Mouse (Mus musculus) heart, adult 18-20 months (tissue): ENCODE measurements at regions not wholly inside any gene's neighbourhood (a gene's known extent, or its start where the extent isn't known, plus 50 kb on each side); places are given as distances from the start of the nearest gene placed in this dataset.

Source experiments
- DNase-seq, 2 experiments: peaks; one replicate each; pipeline ENCODE4 v3.0.0; 2021 to 2022; ENCODE audit warnings: mixed read lengths in 1 of 2

- no peak for DNase-seq
Measured at GRCm38 (mm10) chr1:77933095-77933766, 263.7 kb downstream of the Pax3 start.

- no peak for DNase-seq
Measured at GRCm38 (mm10) chr1:77932226-77932625, 264.7 kb downstream of the Pax3 start.

GRCm38 (mm10) chr1:77930661-77931060 lies 266.3 kb downstream of the Pax3 start:
- no peak for DNase-seq

GRCm38 (mm10) chr1:77929552-77929951 lies 267.4 kb downstream of the Pax3 start:
- DNase-seq = no peak

- DNase-seq = no peak
Measured at GRCm38 (mm10) chr1:77926146-77926545, 270.8 kb downstream of the Pax3 start.

GRCm38 (mm10) chr1:77896226-77896625 lies 300.7 kb downstream of the Pax3 start:
- DNase-seq = no peak

- no peak for DNase-seq
Measured at GRCm38 (mm10) chr1:77879026-77879425, 317.9 kb downstream of the Pax3 start.

- DNase-seq = no peak
Measured at GRCm38 (mm10) chr1:77870125-77870524, 326.8 kb downstream of the Pax3 start.

GRCm38 (mm10) chr1:77869174-77869573 lies 327.8 kb downstream of the Pax3 start:
- DNase-seq = no peak

GRCm38 (mm10) chr1:77859931-77860330 lies 337.0 kb downstream of the Pax3 start:
- no peak for DNase-seq

- DNase-seq = no peak
Measured at GRCm38 (mm10) chr1:77854366-77854765, 339.5 kb upstream of the Epha4 start.

- DNase-seq = no peak
Measured at GRCm38 (mm10) chr1:77847766-77848615, 333.1 kb upstream of the Epha4 start.

GRCm38 (mm10) chr1:77846039-77846727 lies 331.3 kb upstream of the Epha4 start:
- no peak for DNase-seq

- DNase-seq = no peak
Measured at GRCm38 (mm10) chr1:77840672-77841071, 325.8 kb upstream of the Epha4 start.

GRCm38 (mm10) chr1:77832174-77832573 lies 317.3 kb upstream of the Epha4 start:
- DNase-seq = no peak

GRCm38 (mm10) chr1:77824716-77825387 lies 310.0 kb upstream of the Epha4 start:
- no peak for DNase-seq

GRCm38 (mm10) chr1:77823801-77824687 lies 309.2 kb upstream of the Epha4 start:
- no peak for DNase-seq

GRCm38 (mm10) chr1:77820101-77820500 lies 305.2 kb upstream of the Epha4 start:
- no peak for DNase-seq

GRCm38 (mm10) chr1:77815451-77815850 lies 300.6 kb upstream of the Epha4 start:
- no peak for DNase-seq

GRCm38 (mm10) chr1:77811573-77811972 lies 296.7 kb upstream of the Epha4 start:
- no peak for DNase-seq

- DNase-seq = no peak
Measured at GRCm38 (mm10) chr1:77790974-77791373, 276.1 kb upstream of the Epha4 start.
